Mouse (Mus musculus): Measurements from ENCODE around the gene Sema6d. TPM values are rescaled to one million over a fixed set of nuclear protein-coding genes. Genes with fewer than 3 reads are reported as not detected.

Gene Sema6d
- polyA plus RNA-seq, 1 experiment from 2014 or later, result 41.3 TPM

GRCm38 (mm10) chr2:124145528-124145927 lies 55.8 kb downstream of the Sema6d start:
- WGBS, result 7% methylated on average over 1 of the region's 1 CpGs
- no peaks in the 10 kb centered on the region for H3K27me3 ChIP-seq (replicated peaks; ENCODE audit: control insufficient read depth, insufficient read depth, low read length)
- H3K9me3 ChIP-seq (ENCODE audit: control insufficient read depth, low read length), result no peaks in the 10 kb centered on the region
- no peaks in the 10 kb centered on the region for H3K36me3 ChIP-seq (ENCODE audit: control insufficient read depth, insufficient read depth, low read length)
- H3K4me3 ChIP-seq (ENCODE audit: low read length), result no peak overlapping the region
- no peaks in the 10 kb centered on the region for H3K4me1 ChIP-seq (ENCODE audit: control insufficient read depth, insufficient read depth, low read depth, low read length)
- no peak for ATAC-seq
- H3K4me2 ChIP-seq (ENCODE audit: low read length), result no peak overlapping the region
- H3K9ac ChIP-seq (ENCODE audit: low read depth, low read length), result no peak overlapping the region
- H3K27ac ChIP-seq (ENCODE audit: low read depth, low read length), result no peak overlapping the region

- ATAC-seq, result no peak
- Histone ChIP-seq H3K9ac (ENCODE audit: low read depth, low read length) (no peak overlapping the region), H3K36me3 (ENCODE audit: control insufficient read depth, insufficient read depth, low read length) (no peaks in the 10 kb centered on the region), H3K27me3 (replicated peaks; ENCODE audit: control insufficient read depth, insufficient read depth, low read length) (no peaks in the 10 kb centered on the region), H3K27ac (ENCODE audit: low read depth, low read length) (no peak overlapping the region), H3K9me3 (ENCODE audit: control insufficient read depth, low read length) (no peaks in the 10 kb centered on the region), H3K4me3 (ENCODE audit: low read length) (no peak overlapping the region), H3K4me2 (ENCODE audit: low read length) (no peak overlapping the region), H3K4me1 (ENCODE audit: control insufficient read depth, insufficient read depth, low read depth, low read length) (peaks cover 9% of the 10 kb centered on the region)
- 43% methylated on average over 1 of the region's 1 CpGs for WGBS
Measured at GRCm38 (mm10) chr2:124158158-124158557, 68.4 kb downstream of the Sema6d start.

GRCm38 (mm10) chr2:124162001-124162599 lies 72.3 kb downstream of the Sema6d start:
- Histone ChIP-seq H3K4me3 (ENCODE audit: low read length) (no peak overlapping the region), H3K9ac (ENCODE audit: low read depth, low read length) (no peak overlapping the region), H3K36me3 (ENCODE audit: control insufficient read depth, insufficient read depth, low read length) (no peaks in the 10 kb centered on the region), H3K27ac (ENCODE audit: low read depth, low read length) (no peak overlapping the region), H3K27me3 (replicated peaks; ENCODE audit: control insufficient read depth, insufficient read depth, low read length) (no peaks in the 10 kb centered on the region), H3K4me2 (ENCODE audit: low read length) (no peak overlapping the region), H3K4me1 (ENCODE audit: control insufficient read depth, insufficient read depth, low read depth, low read length) (peaks cover 11% of the 10 kb centered on the region), H3K9me3 (ENCODE audit: control insufficient read depth, low read length) (no peaks in the 10 kb centered on the region)
- peak; percentile 82 for ATAC-seq
- WGBS, result 30% methylated on average over 7 of the region's 7 CpGs

GRCm38 (mm10) chr2:124168411-124168810 lies 78.6 kb downstream of the Sema6d start:
- ATAC-seq, result no peak

GRCm38 (mm10) chr2:124171718-124172117 lies 81.9 kb downstream of the Sema6d start:
- Histone ChIP-seq H3K27me3 (replicated peaks; ENCODE audit: control insufficient read depth, insufficient read depth, low read length) (no peaks in the 10 kb centered on the region), H3K4me3 (ENCODE audit: low read length) (no peak overlapping the region), H3K27ac (ENCODE audit: low read depth, low read length) (no peak overlapping the region), H3K4me1 (ENCODE audit: control insufficient read depth, insufficient read depth, low read depth, low read length) (peaks cover 4% of the 10 kb centered on the region), H3K36me3 (ENCODE audit: control insufficient read depth, insufficient read depth, low read length) (no peaks in the 10 kb centered on the region), H3K9ac (ENCODE audit: low read depth, low read length) (no peak overlapping the region), H3K4me2 (ENCODE audit: low read length) (no peak overlapping the region), H3K9me3 (ENCODE audit: control insufficient read depth, low read length) (no peaks in the 10 kb centered on the region)
- WGBS, result 57% methylated on average over 3 of the region's 3 CpGs
- ATAC-seq, result peak; percentile 44; the same call in 1 of the 2 replicates

More at GRCm38 (mm10) chr2:124168411-124168810, 78.6 kb downstream of the Sema6d start:
- Histone ChIP-seq H3K27me3 (replicated peaks; ENCODE audit: control insufficient read depth, insufficient read depth, low read length) (no peaks in the 10 kb centered on the region), H3K36me3 (ENCODE audit: control insufficient read depth, insufficient read depth, low read length) (no peaks in the 10 kb centered on the region), H3K4me3 (ENCODE audit: low read length) (no peak overlapping the region), H3K9ac (ENCODE audit: low read depth, low read length) (no peak overlapping the region), H3K4me1 (ENCODE audit: control insufficient read depth, insufficient read depth, low read depth, low read length) (peaks cover 4% of the 10 kb centered on the region; the same call in 1 of the 2 replicates), H3K4me2 (ENCODE audit: low read length) (no peak overlapping the region), H3K9me3 (ENCODE audit: control insufficient read depth, low read length) (no peaks in the 10 kb centered on the region), H3K27ac (ENCODE audit: low read depth, low read length) (no peak overlapping the region)
- WGBS, result 96% methylated on average over 1 of the region's 1 CpGs

GRCm38 (mm10) chr2:124176265-124176664 lies 86.5 kb downstream of the Sema6d start:
- Histone ChIP-seq H3K4me2 (ENCODE audit: low read length) (no peak overlapping the region), H3K4me3 (ENCODE audit: low read length) (no peak overlapping the region), H3K27me3 (replicated peaks; ENCODE audit: control insufficient read depth, insufficient read depth, low read length) (no peaks in the 10 kb centered on the region), H3K27ac (ENCODE audit: low read depth, low read length) (peak overlapping the region; percentile 3; the same call in 1 of the 2 replicates), H3K9ac (ENCODE audit: low read depth, low read length) (no peak overlapping the region), H3K4me1 (ENCODE audit: control insufficient read depth, insufficient read depth, low read depth, low read length) (peaks cover 4% of the 10 kb centered on the region), H3K9me3 (ENCODE audit: control insufficient read depth, low read length) (no peaks in the 10 kb centered on the region), H3K36me3 (ENCODE audit: control insufficient read depth, insufficient read depth, low read length) (no peaks in the 10 kb centered on the region)
- 26% methylated on average over 1 of the region's 1 CpGs for WGBS
- peak; percentile 73; the same call in 1 of the 2 replicates for ATAC-seq

- 47% methylated on average over 4 of the region's 4 CpGs for WGBS
- H3K4me3 ChIP-seq (ENCODE audit: low read length), result no peak overlapping the region
- H3K27me3 ChIP-seq (replicated peaks; ENCODE audit: control insufficient read depth, insufficient read depth, low read length), result no peaks in the 10 kb centered on the region
- peaks cover 1% of the 10 kb centered on the region for H3K4me1 ChIP-seq (ENCODE audit: control insufficient read depth, insufficient read depth, low read depth, low read length)
- H3K9ac ChIP-seq (ENCODE audit: low read depth, low read length), result no peak overlapping the region
- H3K27ac ChIP-seq (ENCODE audit: low read depth, low read length), result peak overlapping the region; percentile 66
- ATAC-seq, result peak; percentile 81
- H3K9me3 ChIP-seq (ENCODE audit: control insufficient read depth, low read length), result no peaks in the 10 kb centered on the region
- no peaks in the 10 kb centered on the region for H3K36me3 ChIP-seq (ENCODE audit: control insufficient read depth, insufficient read depth, low read length)
- H3K4me2 ChIP-seq (ENCODE audit: low read length), result no peak overlapping the region
Measured at GRCm38 (mm10) chr2:124176711-124177169, 87.0 kb downstream of the Sema6d start.

GRCm38 (mm10) chr2:124189271-124189670 lies 99.5 kb downstream of the Sema6d start:
- Histone ChIP-seq H3K4me2 (ENCODE audit: low read length) (no peak overlapping the region), H3K36me3 (ENCODE audit: control insufficient read depth, insufficient read depth, low read length) (no peaks in the 10 kb centered on the region), H3K4me1 (ENCODE audit: control insufficient read depth, insufficient read depth, low read depth, low read length) (no peaks in the 10 kb centered on the region), H3K9ac (ENCODE audit: low read depth, low read length) (no peak overlapping the region), H3K27ac (ENCODE audit: low read depth, low read length) (no peak overlapping the region), H3K27me3 (replicated peaks; ENCODE audit: control insufficient read depth, insufficient read depth, low read length) (no peaks in the 10 kb centered on the region), H3K9me3 (ENCODE audit: control insufficient read depth, low read length) (no peaks in the 10 kb centered on the region), H3K4me3 (ENCODE audit: low read length) (no peak overlapping the region)
- no peak for ATAC-seq
- WGBS, result 70% methylated on average over 2 of the region's 2 CpGs

GRCm38 (mm10) chr2:124194041-124194440 lies 104.3 kb downstream of the Sema6d start:
- Histone ChIP-seq H3K27me3 (replicated peaks; ENCODE audit: control insufficient read depth, insufficient read depth, low read length) (no peaks in the 10 kb centered on the region), H3K4me2 (ENCODE audit: low read length) (no peak overlapping the region), H3K36me3 (ENCODE audit: control insufficient read depth, insufficient read depth, low read length) (no peaks in the 10 kb centered on the region), H3K4me1 (ENCODE audit: control insufficient read depth, insufficient read depth, low read depth, low read length) (no peaks in the 10 kb centered on the region), H3K9me3 (ENCODE audit: control insufficient read depth, low read length) (no peaks in the 10 kb centered on the region), H3K9ac (ENCODE audit: low read depth, low read length) (no peak overlapping the region), H3K4me3 (ENCODE audit: low read length) (no peak overlapping the region), H3K27ac (ENCODE audit: low read depth, low read length) (no peak overlapping the region)
- 61% methylated on average over 5 of the region's 5 CpGs for WGBS
- ATAC-seq, result no peak

Data from hindbrain, embryonic 16.5 days (tissue).